Comparison of ENCODE assay signal across 7 mouse cellular contexts in genomic region chr1:39941237-39942179, GRCm38 (mm10). TPM values are rescaled to one million over a fixed set of nuclear protein-coding genes. Genes with fewer than 3 reads are reported as not detected.
DNase-seq lines count a peak whose midpoint lies in the region; ATAC-seq lines count a peak whose summit lies in the region.

No protein-coding gene starts in this region.

- H3K36me3 ChIP-seq in limb, embryonic 11.5 days (ENCODE audit: control insufficient read depth, insufficient read depth, low read length), result no peaks in the 10 kb centered on the region
- H3K36me3 ChIP-seq in limb, embryonic 10.5 days, result peaks cover 11% of the 10 kb centered on the region
- H3K36me3 ChIP-seq in forebrain, embryonic 14.5 days (ENCODE audit: control insufficient read depth, insufficient read depth, low read length), result no peaks in the 10 kb centered on the region
- no peaks in the 10 kb centered on the region for H3K36me3 ChIP-seq in neural tube, embryonic 13.5 days

- H3K27ac ChIP-seq in limb, embryonic 11.5 days (replicated peaks; ENCODE audit: low read depth, low read length), result no peak overlapping the region
- H3K27ac ChIP-seq in limb, embryonic 10.5 days, result no peak overlapping the region
- H3K27ac ChIP-seq in forebrain, embryonic 14.5 days (ENCODE audit: low read depth, low read length), result peak overlapping the region; percentile 72
- H3K27ac ChIP-seq in neural tube, embryonic 13.5 days (replicated peaks), result peak overlapping the region; percentile 81

- no peaks in the 10 kb centered on the region for H3K27me3 ChIP-seq in limb, embryonic 11.5 days (ENCODE audit: control insufficient read depth, insufficient read depth, low read length)
- H3K27me3 ChIP-seq in limb, embryonic 10.5 days (ENCODE audit: low read depth, poor library complexity, severe bottlenecking), result no peaks in the 10 kb centered on the region
- H3K27me3 ChIP-seq in forebrain, embryonic 14.5 days (replicated peaks; ENCODE audit: control insufficient read depth, insufficient read depth, low read length), result no peaks in the 10 kb centered on the region
- no peaks in the 10 kb centered on the region for H3K27me3 ChIP-seq in neural tube, embryonic 13.5 days

- peak; percentile 20 for DNase-seq in limb, embryonic 11.5 days (ENCODE audit: low spot score)
- no peak for DNase-seq in limb, embryonic 10.5 days (ENCODE audit: low spot score)
- peak; percentile 56 for DNase-seq in forebrain, embryonic 14.5 days (ENCODE audit: low spot score)
- DNase-seq in urinary bladder, postnatal 14 days (ENCODE audit: low spot score), result no peak

- WGBS in limb, embryonic 11.5 days, result 83% methylated on average over 10 of the region's 10 CpGs
- WGBS in limb, embryonic 10.5 days, result 83% methylated on average over 10 of the region's 10 CpGs
- 55% methylated on average over 10 of the region's 10 CpGs for WGBS in forebrain, embryonic 14.5 days
- WGBS in neural tube, embryonic 13.5 days, result 66% methylated on average over 10 of the region's 10 CpGs

- no peak for ATAC-seq in limb, embryonic 11.5 days (ENCODE audit: insufficient number of reproducible peaks, low FRiP score, low TSS enrichment, low read depth)
- peak; percentile 69 for ATAC-seq in cerebellum, adult (ENCODE audit: insufficient number of reproducible peaks, low FRiP score, low TSS enrichment)
- ATAC-seq in forebrain, embryonic 14.5 days, result no peak
- ATAC-seq in neural tube, embryonic 13.5 days (ENCODE audit: low read depth), result peak; percentile 26; the same call in 1 of the 2 replicates
- ATAC-seq in monocyte, adult 5-6 weeks (replicated peaks; ENCODE audit: insufficient number of reproducible peaks, low FRiP score, low TSS enrichment, poor library complexity, severe bottlenecking), result no peak

- no peak overlapping the region for H3K9ac ChIP-seq in limb, embryonic 11.5 days (ENCODE audit: low read length)
- no peak overlapping the region; the same call in 1 of the 2 replicates for H3K9ac ChIP-seq in forebrain, embryonic 14.5 days (ENCODE audit: low read length)
- 0 out of 2 replicates have a peak overlapping the region, but pooled peaks have one; percentile 17 for H3K9ac ChIP-seq in neural tube, embryonic 13.5 days

- H3K4me2 ChIP-seq in limb, embryonic 11.5 days (ENCODE audit: low read depth, severe bottlenecking), result no peak overlapping the region
- peak overlapping the region; percentile 34 for H3K4me2 ChIP-seq in forebrain, embryonic 14.5 days (ENCODE audit: low read length)
- peak overlapping the region; percentile 29 for H3K4me2 ChIP-seq in neural tube, embryonic 13.5 days

- no peaks in the 10 kb centered on the region for H3K9me3 ChIP-seq in limb, embryonic 11.5 days (ENCODE audit: control insufficient read depth, low read length)
- no peaks in the 10 kb centered on the region for H3K9me3 ChIP-seq in limb, embryonic 10.5 days (replicated peaks)
- no peaks in the 10 kb centered on the region for H3K9me3 ChIP-seq in forebrain, embryonic 14.5 days (replicated peaks; ENCODE audit: control insufficient read depth, low read length)
- no peaks in the 10 kb centered on the region for H3K9me3 ChIP-seq in neural tube, embryonic 13.5 days

- peaks cover 36% of the 10 kb centered on the region for H3K4me1 ChIP-seq in limb, embryonic 11.5 days (ENCODE audit: control insufficient read depth, insufficient read depth, low read length)
- H3K4me1 ChIP-seq in limb, embryonic 10.5 days, result peaks cover 90% of the 10 kb centered on the region
- H3K4me1 ChIP-seq in forebrain, embryonic 14.5 days (ENCODE audit: control insufficient read depth, insufficient read depth, low read length), result peaks cover 78% of the 10 kb centered on the region
- peaks cover 99% of the 10 kb centered on the region for H3K4me1 ChIP-seq in neural tube, embryonic 13.5 days (replicated peaks)

- no peak overlapping the region for H3K4me3 ChIP-seq in limb, embryonic 11.5 days (ENCODE audit: low read depth, low read length)
- H3K4me3 ChIP-seq in limb, embryonic 10.5 days, result no peak overlapping the region
- no peak overlapping the region for H3K4me3 ChIP-seq in forebrain, embryonic 14.5 days (ENCODE audit: low read depth, low read length)
- no peak overlapping the region for H3K4me3 ChIP-seq in neural tube, embryonic 13.5 days

RNA-seq across cellular contexts. Expression of gene Map4k4, which starts 40.8 kb away (rescaled TPM):
- polyA plus RNA-seq in limb, embryonic 11.5 days (2014; fragmentation: Nextera tagmentation; extraction: Ambion mirVana), result 38.0 and 43.7 TPM in 2 replicates
- polyA plus RNA-seq in limb, embryonic 10.5 days (2016; fragmentation: Nextera tagmentation; extraction: Ambion mirVana), result 33.8 and 45.4 TPM in 2 replicates
- 29.2 and 36.2 TPM in 2 replicates for polyA plus RNA-seq in forebrain, embryonic 14.5 days (2014; fragmentation: Nextera tagmentation; extraction: Ambion mirVana)
- 49.0 and 56.3 TPM in 2 replicates for polyA plus RNA-seq in neural tube, embryonic 13.5 days (2015; fragmentation: Nextera tagmentation; extraction: Ambion mirVana)
- total RNA-seq in monocyte, adult 5-6 weeks (2017), result 327 to 401 TPM (median 363 TPM) in 3 replicates

Comparison
In these comparisons a context has a peak if more than half of its experiments do, and no peak if none do; other contexts are left out.
1. DNase-seq: peak in limb, embryonic 11.5 days (single experiment) and forebrain, embryonic 14.5 days (single experiment); none in limb, embryonic 10.5 days (single experiment) and urinary bladder, postnatal 14 days (single experiment).
2. ATAC-seq: peak in cerebellum, adult (single experiment) and neural tube, embryonic 13.5 days (single experiment); none in limb, embryonic 11.5 days (single experiment), forebrain, embryonic 14.5 days (single experiment) and monocyte, adult 5-6 weeks (single experiment).
3. H3K27ac ChIP-seq: peak in forebrain, embryonic 14.5 days (single experiment) and neural tube, embryonic 13.5 days (single experiment); none in limb, embryonic 11.5 days (single experiment) and limb, embryonic 10.5 days (single experiment).